Mouse (Mus musculus) limb, embryonic 14.5 days (tissue): ENCODE data around the gene Mfsd6. TPM values are rescaled to one million over a fixed set of nuclear protein-coding genes. Genes with fewer than 3 reads are reported as not detected.

ENCODE experiments used
- ATAC-seq: fragments of 200-750 bp; cut with Nextera tagmentation; 2 replicates; pipeline ENCODE4 v1.8.0; 2017; ENCODE audit warnings: low read depth, moderate number of reproducible peaks, moderate TSS enrichment; ENCODE audit not compliant: low FRiP score
- DNase-seq: peaks from one replicate; pipeline ENCODE4 v3.0.0-alpha.2; 2015; ENCODE audit warnings: low spot score
- H3K27ac ChIP-seq: fragments of 300-500 bp; sonication (generic); replicated peaks from 2 replicates; pipeline ENCODE4 v1.5.1; 2014; ENCODE audit warnings: low read depth, mild to moderate bottlenecking, low read length, moderate library complexity, mixed read lengths
- H3K27me3 ChIP-seq: fragments of 300-500 bp; sonication (generic); 2 replicates; pipeline ENCODE4 v1.6.1; 2014; ENCODE audit warnings: low read length, mixed read lengths; ENCODE audit not compliant: control insufficient read depth, insufficient read depth
- H3K36me3 ChIP-seq: fragments of 300-500 bp; sonication (generic); 2 replicates; pipeline ENCODE4 v1.6.1; 2014; ENCODE audit warnings: mild to moderate bottlenecking, low read length, moderate library complexity, mixed read lengths; ENCODE audit not compliant: control insufficient read depth, insufficient read depth
- H3K4me1 ChIP-seq: fragments of 300-500 bp; sonication (generic); 2 replicates; pipeline ENCODE4 v1.6.1; 2014; ENCODE audit warnings: antibody characterized with exemption, low read length, mixed read lengths; ENCODE audit not compliant: control insufficient read depth, insufficient read depth
- H3K4me2 ChIP-seq: fragments of 300-500 bp; sonication (generic); replicated peaks from 2 replicates; pipeline ENCODE4 v1.6.1; 2014; ENCODE audit warnings: low read depth, mild to moderate bottlenecking, low read length, moderate library complexity; ENCODE audit not compliant: severe bottlenecking
- H3K4me3 ChIP-seq: fragments of 300-500 bp; sonication (generic); replicated peaks from 2 replicates; pipeline ENCODE4 v1.5.1; 2014; ENCODE audit warnings: low read length
- H3K9ac ChIP-seq: fragments of 300-500 bp; sonication (generic); 2 replicates; pipeline ENCODE4 v1.6.1; 2014; ENCODE audit warnings: mild to moderate bottlenecking, low read depth, low read length, moderate library complexity; ENCODE audit not compliant: severe bottlenecking
- H3K9me3 ChIP-seq: fragments of 300-500 bp; sonication (generic); 2 replicates; pipeline ENCODE4 v1.6.1; 2016; ENCODE audit warnings: low read length; ENCODE audit not compliant: control insufficient read depth
- POLR2A ChIP-seq: fragments of 200-500 bp; IDR thresholded peaks from 2 replicates; pipeline ENCODE4 v1.8.0; 2012; ENCODE audit warnings: inconsistent platforms, mild to moderate bottlenecking, moderate library complexity, borderline replicate concordance; ENCODE audit not compliant: insufficient read depth, insufficient read length; ENCODE audit errors: extremely low read depth
- WGBS: fragments of 180-500 bp; shearing (Covaris S2); extraction: QIAGEN DNeasy Blood & Tissue Kit; methylation state at CpG from one replicate; pipeline ENCODE4 v1.1.7; 2014; 5-methylcytosine and 5-hydroxymethylcytosine counted together
- polyA plus RNA-seq, 2 experiments: library from polyadenylated mRNA; depleted of rRNA in 1 of 2; stranded (reverse) in 1 of 2; unstranded in 1 of 2; fragments of >200 nt; fragmentation: Nextera tagmentation in 1 of 2; extraction: Ambion mirVana in 1 of 2; gene quantifications; 2 replicates each; pipeline versions ENCODE4 v1.2.1 to v1.2.3; 2012 to 2014

The Mfsd6 gene
- polyA plus RNA-seq, 2 experiments, result 2.6 to 3.0 TPM

GRCm38 (mm10) chr1:52754331-52754730 lies 27.1 kb upstream of the Mfsd6 start:
- ATAC-seq, result no peak
- H3K9ac ChIP-seq, result no peak overlapping the region

GRCm38 (mm10) chr1:52753828-52754227 lies 26.6 kb upstream of the Mfsd6 start:
- ATAC-seq (no peak), DNase-seq (no peak)
- Histone ChIP-seq H3K4me1 (no peaks in the 10 kb centered on the region), H3K4me2 (no peak overlapping the region), H3K27me3 (no peaks in the 10 kb centered on the region), H3K4me3 (no peak overlapping the region), H3K27ac (no peak overlapping the region), H3K9ac (no peak overlapping the region), H3K36me3 (no peaks in the 10 kb centered on the region), H3K9me3 (no peaks in the 10 kb centered on the region)
- WGBS, result 90% methylated on average over 2 of the region's 2 CpGs
- TF ChIP-seq POLR2A, result no peak

More at GRCm38 (mm10) chr1:52754331-52754730, 27.1 kb upstream of the Mfsd6 start:
- TF ChIP-seq POLR2A, result no peak
- no peak overlapping the region for H3K27ac ChIP-seq
- WGBS, result 100% methylated on average over 1 of the region's 1 CpGs
- H3K4me2 ChIP-seq, result no peak overlapping the region
- H3K9me3 ChIP-seq, result no peaks in the 10 kb centered on the region
- H3K4me1 ChIP-seq, result no peaks in the 10 kb centered on the region
- H3K4me3 ChIP-seq, result no peak overlapping the region
- DNase-seq, result no peak
- H3K27me3 ChIP-seq, result no peaks in the 10 kb centered on the region
- no peaks in the 10 kb centered on the region for H3K36me3 ChIP-seq

GRCm38 (mm10) chr1:52752706-52753105 lies 25.4 kb upstream of the Mfsd6 start:
- H3K27ac ChIP-seq, result no peak overlapping the region
- no peaks in the 10 kb centered on the region for H3K27me3 ChIP-seq
- no peak for DNase-seq
- no peaks in the 10 kb centered on the region for H3K4me1 ChIP-seq
- no peak overlapping the region for H3K4me2 ChIP-seq
- H3K36me3 ChIP-seq, result no peaks in the 10 kb centered on the region
- no peaks in the 10 kb centered on the region for H3K9me3 ChIP-seq
- TF ChIP-seq POLR2A, result no peak
- ATAC-seq, result no peak
- no peak overlapping the region for H3K4me3 ChIP-seq
- WGBS, result 78% methylated on average over 3 of the region's 3 CpGs
- H3K9ac ChIP-seq, result no peak overlapping the region

- DNase-seq, result no peak
- no peaks in the 10 kb centered on the region for H3K4me1 ChIP-seq
These were observed 24.4 kb upstream of the Mfsd6 start for GRCm38 (mm10) chr1:52751634-52752033.

GRCm38 (mm10) chr1:52749978-52750377 lies 22.7 kb upstream of the Mfsd6 start:
- Histone ChIP-seq H3K9me3 (no peaks in the 10 kb centered on the region), H3K4me1 (no peaks in the 10 kb centered on the region), H3K9ac (no peak overlapping the region), H3K27ac (no peak overlapping the region), H3K4me2 (no peak overlapping the region), H3K27me3 (no peaks in the 10 kb centered on the region), H3K36me3 (no peaks in the 10 kb centered on the region), H3K4me3 (no peak overlapping the region)
- WGBS, result 81% methylated on average over 1 of the region's 1 CpGs
- DNase-seq, result no peak
- no peak for ATAC-seq
- TF ChIP-seq POLR2A, result no peak

More at GRCm38 (mm10) chr1:52751634-52752033, 24.4 kb upstream of the Mfsd6 start:
- WGBS, result 92% methylated on average over 1 of the region's 1 CpGs
- Histone ChIP-seq H3K4me2 (no peak overlapping the region), H3K9ac (no peak overlapping the region), H3K36me3 (no peaks in the 10 kb centered on the region), H3K27ac (no peak overlapping the region), H3K27me3 (no peaks in the 10 kb centered on the region), H3K4me3 (no peak overlapping the region), H3K9me3 (no peaks in the 10 kb centered on the region)
- TF ChIP-seq POLR2A, result no peak
- no peak for ATAC-seq

GRCm38 (mm10) chr1:52748260-52748659 lies 21.0 kb upstream of the Mfsd6 start:
- no peak overlapping the region for H3K9ac ChIP-seq
- no peak for TF ChIP-seq POLR2A
- no peak overlapping the region for H3K4me2 ChIP-seq
- no peak for ATAC-seq
- H3K4me1 ChIP-seq, result no peaks in the 10 kb centered on the region
- no peaks in the 10 kb centered on the region for H3K36me3 ChIP-seq
- H3K4me3 ChIP-seq, result no peak overlapping the region
- peak; percentile 51 for DNase-seq
- H3K27me3 ChIP-seq, result no peaks in the 10 kb centered on the region
- no peaks in the 10 kb centered on the region for H3K9me3 ChIP-seq
- H3K27ac ChIP-seq, result no peak overlapping the region
- 18% methylated on average over 3 of the region's 3 CpGs for WGBS
